Mouse (Mus musculus) lung, postnatal 0 days (tissue): ENCODE measurements at regions not wholly inside any gene's neighbourhood (a gene's known extent, or its start where the extent isn't known, plus 50 kb on each side); places are given as distances from the start of the nearest gene placed in this dataset.

Experiments
- CTCF ChIP-seq: IDR thresholded peaks from 2 replicates; pipeline ENCODE4 v1.5.1; 2016; ENCODE audit warnings: antibody characterized with exemption, mild to moderate bottlenecking
- EP300 ChIP-seq: IDR thresholded peaks from 2 replicates; pipeline ENCODE4 v1.6.1; 2016; ENCODE audit warnings: antibody characterized with exemption, mild to moderate bottlenecking, control low read depth

DNA sequence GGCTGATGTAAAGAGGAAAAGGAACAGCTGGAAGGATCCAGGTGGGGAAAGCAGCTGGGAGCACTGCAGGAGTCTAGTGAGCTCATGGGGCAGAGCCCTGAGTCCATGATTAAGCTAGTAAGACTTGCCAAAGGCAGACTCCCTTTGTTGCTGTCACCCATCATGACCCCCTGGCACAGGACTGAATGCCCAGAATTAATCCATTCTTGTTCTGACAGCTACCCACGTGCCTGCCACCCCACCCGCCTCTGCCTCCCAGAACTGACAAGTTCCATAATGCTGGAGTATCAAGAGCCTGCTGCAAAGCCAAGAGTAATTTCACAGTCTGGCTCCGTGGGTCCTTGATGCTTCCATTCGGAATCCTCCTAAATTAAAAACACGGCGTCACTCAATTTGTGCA is 285.1 kb upstream of the Castor2 start:
- no peak for TF ChIP-seq CTCF
- TF ChIP-seq EP300: no peak
